Mouse (Mus musculus) gastrocnemius, postnatal 10 days (tissue): ENCODE data around the gene Abhd10. TPM values are rescaled to one million over a fixed set of nuclear protein-coding genes. Genes with fewer than 3 reads are reported as not detected.

Experiments
- DNase-seq: peaks from one replicate; pipeline ENCODE4 v3.0.0; 2021; ENCODE audit warnings: mixed read lengths
- total RNA-seq, 2 experiments: library from RNA; stranded (reverse); gene quantifications; 2 replicates each; pipeline ENCODE4 v1.2.3; 2021

Abhd10 gene
- total RNA-seq, 2 experiments from 2014 or later, result 10.3 to 10.7 TPM

GRCm38 (mm10) chr16:45724742-45725102, 18.0 kb downstream of the Abhd10 start:
- no peak for DNase-seq

- peak; percentile 32 for DNase-seq
Observed at GRCm38 (mm10) chr16:45724061-45724741, 18.6 kb downstream of the Abhd10 start, which contains the start of gene Tagln3. Gene Tagln3 (minus strand): TSS chr16:45724608.

GRCm38 (mm10) chr16:45723172-45723901, 19.4 kb downstream of the Abhd10 start:
- no peak for DNase-seq

- no peak for DNase-seq
Observed at GRCm38 (mm10) chr16:45722460-45722951, 20.2 kb downstream of the Abhd10 start.

GRCm38 (mm10) chr16:45720022-45720630, 22.6 kb downstream of the Abhd10 start:
- no peak for DNase-seq

- no peak for DNase-seq
Observed at GRCm38 (mm10) chr16:45718296-45718695, 24.5 kb downstream of the Abhd10 start.

GRCm38 (mm10) chr16:45714489-45715150, 28.1 kb downstream of the Abhd10 start:
- DNase-seq, result no peak

- DNase-seq, result no peak
Observed at GRCm38 (mm10) chr16:45713878-45714277, 28.9 kb downstream of the Abhd10 start.

GRCm38 (mm10) chr16:45713261-45713660, 29.5 kb downstream of the Abhd10 start:
- DNase-seq, result no peak

- DNase-seq, result no peak
Observed at GRCm38 (mm10) chr16:45711263-45711662, 31.5 kb downstream of the Abhd10 start.

GRCm38 (mm10) chr16:45699301-45699700, 43.5 kb downstream of the Abhd10 start:
- DNase-seq, result no peak

- no peak for DNase-seq
Observed at GRCm38 (mm10) chr16:45697996-45698395, 44.8 kb downstream of the Abhd10 start.

GRCm38 (mm10) chr16:45695445-45696160, 47.2 kb downstream of the Abhd10 start:
- DNase-seq, result no peak

GRCm38 (mm10) chr16:45693558-45693957, 49.2 kb downstream of the Abhd10 start, which contains the start of gene Tmprss7:
Gene Tmprss7 (minus strand): TSS chr16:45693658.
- DNase-seq, result no peak

GRCm38 (mm10) chr16:45692851-45693250, 49.9 kb downstream of the Abhd10 start:
- DNase-seq, result no peak

- DNase-seq, result no peak
Observed at GRCm38 (mm10) chr16:45690178-45690577, 52.6 kb downstream of the Abhd10 start.

- DNase-seq, result no peak
Observed at GRCm38 (mm10) chr16:45686833-45687232, 55.9 kb downstream of the Abhd10 start.

GRCm38 (mm10) chr16:45685295-45685694, 57.5 kb downstream of the Abhd10 start:
- no peak for DNase-seq

GRCm38 (mm10) chr16:45684815-45685214, 57.9 kb downstream of the Abhd10 start:
- peak; percentile 82 for DNase-seq
